Mouse (Mus musculus): Measurements from ENCODE around the gene Fcna. TPM values are rescaled to one million over a fixed set of nuclear protein-coding genes. Genes with fewer than 3 reads are reported as not detected.

The Fcna gene
- total RNA-seq, 2 experiments from 2014 or later = 0.56 to 1.1 TPM

GRCm38 (mm10) chr2:25608671-25609070 is 19.2 kb downstream of the Fcna start:
- DNase-seq (ENCODE audit: low spot score in 2 of 2) = no peak

DNA sequence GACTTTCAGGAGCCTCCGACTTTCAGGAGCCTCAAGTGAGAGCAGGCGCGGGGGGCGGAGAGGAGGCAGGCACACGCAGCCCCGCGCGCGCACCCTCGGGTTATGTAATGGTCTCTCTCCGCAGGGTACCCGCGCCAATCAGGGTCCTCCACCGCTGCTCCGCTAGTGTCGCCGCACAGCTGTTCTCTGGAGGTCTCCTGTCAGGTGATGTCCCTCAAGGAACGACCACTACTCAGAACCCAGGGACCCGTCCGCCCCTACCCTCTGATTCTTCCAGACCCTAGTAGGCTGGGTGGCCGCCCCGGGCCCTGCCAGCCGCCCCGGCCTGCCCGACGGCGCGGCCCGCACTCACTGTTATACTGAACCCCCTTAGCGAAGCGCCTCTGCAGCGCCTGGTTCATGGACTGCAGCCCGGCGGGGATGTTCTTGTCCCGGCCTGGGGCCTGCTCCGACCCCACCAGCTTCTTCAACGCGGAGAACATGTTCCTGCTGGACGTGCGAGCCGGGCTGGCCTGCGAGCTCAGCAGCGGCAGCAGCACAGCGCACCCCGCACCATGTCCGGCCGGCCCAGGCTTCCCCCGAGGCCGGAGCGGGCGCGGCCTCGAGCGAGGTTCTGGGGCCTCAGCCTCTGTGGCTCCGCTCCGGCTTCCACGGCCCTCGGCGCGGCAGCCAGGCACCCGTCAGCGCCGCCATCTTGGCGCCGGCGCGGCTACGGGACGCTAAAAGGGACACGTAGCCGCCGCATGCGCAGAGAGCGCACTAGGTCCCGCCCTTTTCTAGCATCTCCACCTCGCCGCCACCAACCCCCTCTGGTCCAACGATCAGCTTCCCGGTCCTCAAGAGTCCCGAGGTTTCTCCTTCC is 19.8 kb downstream of the Fcna start, which contains the start of gene Rabl6:
Rabl6 (minus strand) TSS at position 761 of the 862 bp plus-strand sequence.
- peak; percentile 83 to 96 for DNase-seq (ENCODE audit: low spot score in 2 of 2)

- no peak for DNase-seq (ENCODE audit: low spot score in 2 of 2)
Observed at GRCm38 (mm10) chr2:25602526-25602925, 25.3 kb downstream of the Fcna start.

DNA sequence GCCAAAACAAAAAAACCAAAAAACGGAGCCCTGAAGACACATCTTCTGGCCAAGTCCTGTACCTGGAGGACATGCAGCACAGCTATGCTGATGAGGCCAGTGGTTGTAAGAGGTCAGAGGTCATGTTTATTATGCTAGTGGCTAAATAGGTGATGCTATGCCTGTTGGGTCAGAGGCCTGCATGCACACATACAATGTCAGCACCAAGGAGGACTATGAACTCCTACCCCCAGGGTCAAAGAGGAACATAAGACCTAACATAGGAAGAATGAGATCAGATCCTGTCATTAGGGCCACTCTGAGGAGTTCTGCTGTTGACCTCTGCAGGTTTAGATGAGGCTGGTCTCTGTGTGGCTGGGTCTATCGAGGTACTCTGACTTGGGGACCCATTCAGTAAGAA is 27.8 kb downstream of the Fcna start:
- DNase-seq (ENCODE audit: low spot score in 2 of 2) = no peak

- no peak for DNase-seq (ENCODE audit: low spot score in 2 of 2)
Observed at GRCm38 (mm10) chr2:25598749-25599148, 29.1 kb downstream of the Fcna start.

- DNase-seq (ENCODE audit: low spot score in 2 of 2) = no peak
Observed at GRCm38 (mm10) chr2:25596765-25597510, 30.9 kb downstream of the Fcna start.

DNA sequence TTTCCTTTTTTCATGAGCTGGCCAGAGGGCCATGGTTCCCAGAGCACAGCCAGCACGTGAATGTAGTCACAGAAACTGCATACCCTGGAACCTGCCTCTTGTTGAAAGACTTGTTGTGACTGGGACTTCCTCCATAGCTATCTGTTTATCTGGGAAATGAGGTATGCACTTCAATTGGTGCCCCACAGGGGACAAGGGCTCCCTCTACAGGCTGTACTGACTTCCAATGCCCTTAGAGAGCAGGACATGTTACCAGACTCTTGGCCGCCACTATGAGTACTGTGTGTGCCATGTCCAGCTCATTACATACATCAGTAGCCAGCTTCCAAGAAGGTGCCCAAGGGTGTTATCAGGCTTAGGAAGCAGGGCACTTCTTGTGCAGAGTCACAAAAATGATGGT is 36.0 kb downstream of the Fcna start:
- peak; percentile 28 to 69 for DNase-seq (ENCODE audit: low spot score in 2 of 2)

GRCm38 (mm10) chr2:25588227-25588907 is 39.5 kb downstream of the Fcna start:
- DNase-seq (ENCODE audit: low spot score in 2 of 2) = no peak

DNA sequence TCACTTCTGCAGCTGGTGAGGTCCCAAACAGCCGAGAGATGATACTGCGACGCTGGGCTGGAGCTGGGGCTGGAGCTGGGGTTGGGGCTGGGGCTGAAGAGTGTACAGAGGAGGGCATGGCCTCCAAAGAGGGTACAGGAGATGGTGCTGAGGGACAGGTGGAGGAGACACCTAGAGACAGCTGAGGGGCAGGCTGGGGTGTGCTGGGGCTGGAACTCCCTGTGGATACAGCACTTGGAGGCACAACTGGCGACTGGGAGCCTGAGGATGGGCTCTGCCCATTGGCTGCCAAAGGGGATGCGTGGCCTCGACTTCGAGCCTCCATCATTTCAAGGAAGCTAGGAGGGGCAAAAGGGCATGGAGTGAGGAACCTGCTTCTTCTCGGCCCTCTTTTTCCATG is 40.5 kb downstream of the Fcna start:
- no peak for DNase-seq (ENCODE audit: low spot score in 2 of 2)

GRCm38 (mm10) chr2:25585601-25586000 is 42.2 kb downstream of the Fcna start:
- no peak for DNase-seq (ENCODE audit: low spot score in 2 of 2)

DNA sequence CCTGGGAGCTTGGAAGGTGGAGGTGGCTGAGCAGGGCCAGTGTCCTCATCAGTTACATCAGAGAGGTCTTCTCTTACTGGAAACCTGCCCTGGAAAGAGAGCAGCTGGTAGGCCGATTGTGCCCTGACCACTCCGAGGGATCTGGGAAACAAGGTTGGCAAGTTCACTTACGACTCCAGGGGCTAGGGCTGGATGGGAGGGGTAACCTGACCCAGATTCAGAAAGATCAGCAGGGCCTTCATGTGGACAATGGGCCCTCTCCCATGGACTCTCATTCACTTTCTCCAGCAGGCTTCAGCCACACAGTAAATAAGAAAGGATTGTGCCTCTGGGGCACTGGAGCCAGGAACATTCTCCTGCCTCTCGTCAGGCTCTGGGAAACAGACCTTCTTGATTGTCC is 43.0 kb downstream of the Fcna start:
- peak in 1 of 2 experiments; percentile 36 for DNase-seq (ENCODE audit: low spot score in 2 of 2)

- DNase-seq (ENCODE audit: low spot score in 2 of 2) = no peak
Observed at GRCm38 (mm10) chr2:25584152-25584551, 43.7 kb downstream of the Fcna start.

DNA sequence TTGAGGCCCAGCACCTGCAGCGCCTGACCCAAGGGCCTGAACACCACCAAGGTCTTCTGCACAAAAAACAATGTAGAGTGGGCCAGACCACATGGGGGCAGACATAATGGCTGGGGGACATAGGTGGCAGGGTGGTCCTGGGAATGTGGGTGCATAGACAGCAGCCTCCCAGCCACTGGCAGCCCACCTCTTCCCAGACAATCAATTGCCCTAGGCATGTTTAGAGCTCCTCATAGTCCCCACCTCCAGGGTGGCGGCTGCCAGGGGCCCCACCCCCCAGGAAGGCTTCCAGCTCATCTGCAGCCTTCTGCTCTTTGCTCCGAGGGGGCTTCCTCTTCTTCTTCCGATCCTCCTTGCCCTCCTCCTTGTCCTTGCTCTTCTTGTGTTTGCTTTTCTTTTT is 44.3 kb downstream of the Fcna start:
- DNase-seq (ENCODE audit: low spot score in 2 of 2) = no peak

DNA sequence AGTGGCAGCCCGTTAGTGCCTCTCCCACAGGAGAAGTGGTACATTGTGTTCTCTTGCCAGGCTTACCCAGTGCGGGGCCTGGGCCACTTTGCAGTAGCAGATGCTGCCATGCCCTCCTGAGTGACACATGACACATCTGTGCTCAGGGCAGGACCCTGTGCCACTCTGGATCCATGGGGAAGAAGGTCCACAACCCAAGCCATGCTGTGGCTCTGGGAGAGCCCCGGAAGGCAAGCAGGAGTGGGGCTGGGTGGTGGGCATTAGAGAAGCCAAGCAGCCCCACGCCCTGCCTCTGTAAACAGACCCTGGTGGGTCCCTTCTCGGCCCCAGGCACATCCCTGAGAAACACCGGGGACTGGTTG is 44.7 kb downstream of the Fcna start:
- no peak for DNase-seq (ENCODE audit: low spot score in 2 of 2)

DNA sequence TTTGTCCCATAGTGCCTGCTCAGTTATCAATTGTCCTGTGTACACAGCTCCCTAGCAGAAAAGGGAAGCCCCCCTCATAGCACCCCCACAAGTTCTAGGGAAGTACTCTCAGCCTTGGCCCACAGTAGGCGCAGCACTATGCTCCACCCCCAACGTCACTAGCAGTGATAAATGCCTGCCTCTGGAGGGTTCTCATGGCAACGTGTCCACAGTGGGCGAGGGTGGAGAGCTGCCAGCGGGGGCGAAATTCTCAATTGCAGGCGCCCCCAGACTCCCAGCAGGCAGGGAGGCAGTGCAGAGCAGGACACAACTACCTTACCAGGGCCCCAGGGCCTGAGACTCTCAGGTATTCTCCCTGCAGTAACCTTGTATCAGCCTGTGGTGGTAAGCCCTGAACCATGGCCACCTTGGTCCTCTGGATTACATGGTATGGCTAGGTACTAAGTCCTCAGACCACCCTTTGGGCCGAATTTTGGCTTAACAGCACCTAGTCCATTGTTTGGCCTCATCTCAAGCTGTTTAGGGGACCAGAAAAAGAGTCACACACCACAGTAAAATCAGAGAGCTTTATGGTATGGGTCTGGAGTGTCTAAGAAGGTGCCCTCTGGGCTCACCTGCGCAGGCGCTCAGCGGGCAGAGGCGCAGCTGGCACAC is 45.2 kb downstream of the Fcna start:
- DNase-seq (ENCODE audit: low spot score in 2 of 2) = peak; percentile 87 to 93

- no peak for DNase-seq (ENCODE audit: low spot score in 2 of 2)
Observed at GRCm38 (mm10) chr2:25581901-25582301, 45.9 kb downstream of the Fcna start.

DNA sequence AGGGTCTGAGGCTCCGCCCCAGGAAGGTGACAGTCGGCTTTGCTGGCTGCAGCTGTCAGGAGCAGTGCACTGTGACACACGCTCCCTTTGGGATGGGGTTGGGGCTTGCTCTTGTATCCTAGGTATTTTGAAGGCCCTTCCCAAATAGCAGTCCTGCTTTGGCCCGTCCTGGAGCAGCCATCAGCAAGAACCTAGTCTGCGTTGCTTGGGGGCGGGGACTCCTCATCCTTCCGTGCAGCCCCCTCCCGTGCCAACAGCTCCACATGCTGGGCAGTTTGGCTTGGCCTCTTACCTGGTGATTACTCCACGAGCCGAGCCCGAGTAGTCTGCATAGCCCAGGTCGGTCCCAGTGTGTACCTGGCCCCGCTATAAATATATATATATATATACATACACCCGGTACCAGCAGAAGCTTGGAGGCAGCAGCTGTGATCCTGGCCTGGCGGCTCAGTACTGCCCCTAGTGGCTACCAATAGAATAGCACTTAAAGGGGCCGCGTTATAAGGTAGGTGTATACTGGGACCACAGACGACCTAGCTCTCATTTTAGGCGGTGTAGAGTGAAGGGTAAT is 46.5 kb downstream of the Fcna start, which contains the start of gene Ajm1:
Ajm1 (minus strand) TSS at position 464 of the 571 bp plus-strand sequence.
- peak; percentile 80 to 89 for DNase-seq (ENCODE audit: low spot score in 2 of 2)

DNA sequence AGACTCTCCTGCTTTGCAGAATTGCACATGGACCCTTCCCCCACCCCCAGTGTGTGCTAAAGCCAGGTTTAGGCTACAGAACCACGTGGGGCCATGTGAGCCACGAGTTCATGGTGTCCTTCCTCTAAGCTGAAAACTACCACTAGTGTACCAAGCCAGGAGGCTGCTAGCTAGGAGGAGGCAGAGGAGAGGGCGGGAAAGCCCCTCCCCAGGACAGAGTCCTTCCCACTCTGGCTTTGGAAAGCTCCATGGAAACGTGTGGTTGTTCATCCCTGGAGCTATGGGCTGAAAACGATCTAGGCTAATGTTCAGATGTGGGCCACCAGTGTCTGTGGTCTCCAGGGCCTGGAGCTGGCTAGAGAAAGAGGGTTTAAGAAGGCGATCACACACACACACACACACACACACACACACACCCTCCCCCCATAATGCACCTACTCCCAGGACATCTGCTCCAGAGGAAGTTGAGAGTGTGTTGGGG is 47.2 kb downstream of the Fcna start:
- DNase-seq (ENCODE audit: low spot score in 2 of 2) = peak in 1 of 2 experiments; percentile 65

DNA sequence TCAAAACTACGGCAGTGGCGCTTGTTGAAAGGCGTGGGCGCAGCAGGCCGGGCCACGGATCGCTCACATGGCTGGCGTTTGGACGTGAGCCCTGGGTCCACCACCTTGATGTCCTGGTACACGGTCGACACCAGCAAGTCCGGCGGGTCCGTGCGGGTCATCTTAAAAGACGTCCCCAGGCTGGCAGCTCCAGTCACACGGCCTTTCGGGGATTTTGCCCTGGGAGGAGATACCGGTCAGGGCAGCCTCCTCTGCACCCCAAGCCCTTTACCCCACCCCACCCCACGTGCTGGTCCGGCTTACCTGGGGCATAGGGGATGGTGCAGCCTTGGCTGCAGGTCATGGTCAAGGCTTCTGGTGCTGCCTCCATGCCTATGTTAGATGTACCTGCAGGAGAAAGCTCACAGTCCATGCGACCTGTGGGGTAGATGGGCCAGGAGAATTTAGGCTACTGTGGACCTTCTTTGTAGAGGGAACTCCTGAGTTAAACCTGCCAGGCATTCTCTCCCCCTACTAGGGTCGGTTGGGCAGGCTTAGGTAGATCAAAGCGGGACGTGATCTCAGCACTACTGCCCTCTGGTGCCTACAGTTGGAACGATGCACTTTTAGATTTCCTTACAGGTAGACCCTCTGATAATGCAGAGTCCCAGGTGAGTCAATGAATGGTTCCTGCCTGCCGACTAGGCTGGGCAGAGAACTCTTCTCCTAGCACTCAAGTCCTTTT is 47.9 kb downstream of the Fcna start:
- DNase-seq (ENCODE audit: low spot score in 2 of 2) = peak in 1 of 2 experiments; percentile 79

Data from layer of hippocampus, adult 18-20 months (tissue).